Mouse (Mus musculus) central nervous system, embryonic 18 days (tissue): Measurements from ENCODE around the gene Rab33a. TPM values are rescaled to one million over a fixed set of nuclear protein-coding genes. Genes with fewer than 3 reads are reported as not detected.

ENCODE experiments used
- polyA plus RNA-seq: library from polyadenylated mRNA; depleted of rRNA; stranded (reverse); fragments of >200 nt; gene quantifications from 2 replicates; pipeline ENCODE4 v1.2.3, GENCODE M21; 2012; rRNA removed

Gene Rab33a
- 112 and 117 TPM in 2 replicates for polyA plus RNA-seq

DNA sequence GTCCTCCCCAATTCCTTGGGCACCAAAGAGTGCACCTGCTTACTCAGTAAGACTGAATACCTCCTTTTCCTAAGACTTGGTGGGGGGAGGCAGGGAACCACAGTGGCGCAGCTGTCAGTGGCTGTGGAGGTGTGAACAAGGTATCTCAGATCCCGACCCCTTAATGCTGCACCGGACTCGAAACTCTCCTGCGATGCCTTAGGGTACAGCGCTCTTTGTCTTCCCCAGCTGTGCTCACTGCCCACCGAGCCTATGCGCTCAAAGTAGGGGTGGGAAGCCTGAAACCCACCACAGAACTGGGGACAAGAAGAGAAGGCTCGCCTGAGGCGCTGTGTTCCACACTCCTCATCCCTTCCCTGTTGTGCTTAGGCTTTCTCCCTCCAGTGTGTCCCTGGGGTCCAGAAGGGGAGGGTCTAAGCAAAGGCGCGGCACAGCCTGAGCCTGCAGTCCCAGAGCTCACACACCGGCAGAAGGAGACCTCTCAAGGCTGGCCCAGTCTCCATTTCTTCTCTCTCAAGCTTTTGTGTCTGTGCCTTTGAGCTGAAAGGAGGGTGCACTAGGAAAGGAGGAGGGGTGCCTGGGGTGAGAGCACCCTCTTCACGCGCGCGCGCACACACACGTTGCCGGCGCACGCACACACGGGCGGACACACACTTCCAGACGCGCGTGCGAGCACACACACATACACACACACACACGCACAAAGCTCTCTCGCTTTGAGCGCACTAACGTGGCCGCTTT, at the start of gene Rab33a:
Gene Rab33a (plus strand): TSS at position 478 of the 741 bp plus-strand sequence.

DNA sequence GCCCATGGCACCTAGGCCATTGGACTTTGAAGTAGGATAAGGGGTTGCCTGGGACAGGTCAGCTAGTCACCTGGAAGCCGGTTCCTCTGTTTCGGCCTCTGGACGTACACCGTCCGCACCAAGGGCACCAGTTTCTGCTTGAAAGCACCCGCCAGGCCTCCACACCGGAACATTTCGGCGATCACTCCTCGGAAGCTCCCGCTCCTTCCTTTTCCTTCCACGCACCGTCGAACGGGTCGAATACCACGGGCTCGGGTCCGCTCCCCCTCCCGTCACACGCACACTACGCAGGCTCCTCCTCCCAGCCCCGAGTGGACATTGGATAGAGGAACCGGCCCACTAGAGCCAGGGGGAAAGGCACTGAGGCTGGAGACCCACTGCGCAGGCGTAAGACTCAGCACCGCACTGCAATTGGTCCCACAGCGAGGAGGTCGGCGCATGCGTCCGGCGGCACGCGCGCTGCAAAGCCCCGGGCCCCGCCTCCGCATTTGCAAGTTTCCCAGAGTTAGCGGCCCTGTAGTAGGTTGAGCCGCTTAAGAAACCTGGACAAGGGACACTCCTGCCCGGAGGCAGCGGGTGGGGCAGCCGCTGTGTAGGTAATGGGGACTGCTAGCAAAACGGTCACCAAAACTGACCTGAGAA, 5.8 kb upstream of the Rab33a start, which contains the start of gene Aifm1:
Gene Aifm1 (minus strand): TSS at position 398 of the 642 bp plus-strand sequence.

Other genes starting within 250 kb of the Rab33a start
- gene Bcorl1, start 177.9 kb upstream of the Rab33a start, polyA plus RNA-seq: 6.6 and 7.0 TPM in 2 replicates
- gene Elf4, start 56.2 kb upstream of the Rab33a start, polyA plus RNA-seq: 1.5 and 1.8 TPM in 2 replicates
- gene Aifm1, start 5.7 kb upstream of the Rab33a start, polyA plus RNA-seq: 31.2 and 35.7 TPM in 2 replicates
- gene Zfp280c, start 75.2 kb downstream of the Rab33a start, polyA plus RNA-seq: 37.6 and 38.0 TPM in 2 replicates
- 33.5 and 35.0 TPM in 2 replicates for gene Slc25a14, start 104.1 kb downstream of the Rab33a start, polyA plus RNA-seq
- gene Gpr119, start 155.2 kb downstream of the Rab33a start, polyA plus RNA-seq: not detected in 2 replicates
- gene Rbmx2, start 175.7 kb downstream of the Rab33a start, polyA plus RNA-seq: 13.8 and 14.1 TPM in 2 replicates